ENCODE assay signal across 12 mouse cellular contexts in the genomic region with DNA sequence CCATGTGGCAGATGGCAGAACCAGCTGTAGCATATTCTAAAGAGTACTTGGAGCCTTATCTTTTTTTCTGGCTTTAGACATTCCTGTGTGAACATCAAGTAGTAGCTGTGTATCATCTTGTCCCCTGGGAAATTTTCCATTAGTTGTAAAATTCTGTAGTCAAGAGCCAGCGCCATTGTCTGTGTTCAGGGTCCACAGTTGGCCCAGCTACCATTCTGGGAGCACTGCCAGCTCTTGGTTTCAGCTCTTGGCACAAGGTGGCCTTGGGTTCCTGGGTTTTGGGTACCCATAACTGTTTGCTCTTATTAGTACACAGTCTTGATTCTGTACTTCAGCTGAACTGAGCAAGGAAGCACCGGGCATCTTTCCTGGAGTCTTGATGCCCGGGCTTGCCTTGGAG.
DNase-seq lines count a peak whose midpoint lies in the region; ATAC-seq and TF ChIP-seq lines count a peak whose summit lies in the region.
"Had no signal": no experiment of that assay in that cellular context is flagged by ENCODE, and none has a peak within 500 bp of the region (broad histone marks: within the 10 kb centered on the region; RNA-seq: fewer than 3 reads in every experiment).

No protein-coding gene starts in this region.

- DNase-seq in forebrain, postnatal 0 days = peak; percentile 65
- DNase-seq in forebrain, embryonic 11.5 days (ENCODE audit: low spot score) = no peak
- DNase-seq in midbrain, embryonic 14.5 days = peak; percentile 47
- DNase-seq in midbrain, embryonic 11.5 days (ENCODE audit: low spot score, missing footprints) = no peak
- peak; percentile 72 for DNase-seq in cerebellum, adult 9-10 months
- DNase-seq in right cerebral cortex, postnatal 14 days = peak; percentile 38
- DNase-seq in liver = no peak
- DNase-seq in heart, embryonic 10.5 days (ENCODE audit: low spot score) = no peak
- DNase-seq: liver, embryonic 13.5 days had no signal

- no peak overlapping the region for H3K4me3 ChIP-seq in forebrain, postnatal 0 days (ENCODE audit: low read depth, low read length)
- no peak overlapping the region for H3K4me3 ChIP-seq in forebrain, embryonic 11.5 days (ENCODE audit: low read depth, low read length)
- no peak overlapping the region for H3K4me3 ChIP-seq in midbrain, embryonic 14.5 days (replicated peaks; ENCODE audit: low read depth, low read length)
- no peak overlapping the region for H3K4me3 ChIP-seq in midbrain, embryonic 11.5 days (ENCODE audit: low read depth, low read length)
- no peak overlapping the region for H3K4me3 ChIP-seq in heart, embryonic 10.5 days
- H3K4me3 ChIP-seq: heart, embryonic 13.5 days; liver, embryonic 13.5 days; midbrain, embryonic 12.5 days had no signal

- no peaks in the 10 kb centered on the region for H3K27me3 ChIP-seq in forebrain, postnatal 0 days (ENCODE audit: insufficient read depth, low read length)
- H3K27me3 ChIP-seq in forebrain, embryonic 11.5 days (ENCODE audit: control insufficient read depth, insufficient read depth, low read length) = no peaks in the 10 kb centered on the region
- H3K27me3 ChIP-seq in midbrain, embryonic 14.5 days (ENCODE audit: control insufficient read depth, insufficient read depth, low read length) = no peaks in the 10 kb centered on the region
- no peaks in the 10 kb centered on the region for H3K27me3 ChIP-seq in midbrain, embryonic 11.5 days (ENCODE audit: control insufficient read depth, insufficient read depth, low read length)
- no peaks in the 10 kb centered on the region for H3K27me3 ChIP-seq in heart, embryonic 10.5 days (ENCODE audit: insufficient read depth, poor library complexity, severe bottlenecking)
- H3K27me3 ChIP-seq: heart, embryonic 13.5 days; liver, embryonic 13.5 days had no signal

- WGBS in forebrain, postnatal 0 days = 61% methylated on average over 3 of the region's 3 CpGs
- 93% methylated on average over 3 of the region's 3 CpGs for whole genome bisulfite sequencing in forebrain, embryonic 11.5 days
- WGBS in midbrain, embryonic 14.5 days = 89% methylated on average over 3 of the region's 3 CpGs
- 88% methylated on average over 3 of the region's 3 CpGs for WGBS in midbrain, embryonic 11.5 days
- WGBS in heart, embryonic 10.5 days = 90% methylated on average over 3 of the region's 3 CpGs

- no peak overlapping the region for H3K4me2 ChIP-seq in forebrain, postnatal 0 days (ENCODE audit: low read depth)
- H3K4me2 ChIP-seq in forebrain, embryonic 11.5 days (ENCODE audit: low read depth, low read length, severe bottlenecking) = no peak overlapping the region
- no peak overlapping the region for H3K4me2 ChIP-seq in midbrain, embryonic 14.5 days (ENCODE audit: low read length)
- H3K4me2 ChIP-seq in midbrain, embryonic 11.5 days = no peak overlapping the region
- H3K4me2 ChIP-seq: heart, embryonic 13.5 days; liver, embryonic 13.5 days; midbrain, embryonic 12.5 days had no signal

- H3K9ac ChIP-seq in forebrain, postnatal 0 days = no peak overlapping the region
- H3K9ac ChIP-seq in forebrain, embryonic 11.5 days (ENCODE audit: low read length) = no peak overlapping the region
- H3K9ac ChIP-seq in midbrain, embryonic 14.5 days (replicated peaks; ENCODE audit: low read length) = no peak overlapping the region
- H3K9ac ChIP-seq in midbrain, embryonic 11.5 days (ENCODE audit: low read length) = no peak overlapping the region
- H3K9ac ChIP-seq: heart, embryonic 13.5 days; liver, embryonic 13.5 days; midbrain, embryonic 12.5 days had no signal

- H3K4me1 ChIP-seq in forebrain, postnatal 0 days (ENCODE audit: insufficient read depth) = no peaks in the 10 kb centered on the region
- H3K4me1 ChIP-seq in forebrain, embryonic 11.5 days (replicated peaks; ENCODE audit: control insufficient read depth, insufficient read depth, low read length) = no peaks in the 10 kb centered on the region
- H3K4me1 ChIP-seq in midbrain, embryonic 14.5 days (ENCODE audit: control insufficient read depth, insufficient read depth, low read length) = no peaks in the 10 kb centered on the region
- no peaks in the 10 kb centered on the region for H3K4me1 ChIP-seq in midbrain, embryonic 11.5 days (ENCODE audit: control insufficient read depth, insufficient read depth, low read length)
- 0 out of 2 replicates have a peak, but pooled peaks cover 3% of the 10 kb centered on the region for H3K4me1 ChIP-seq in heart, embryonic 10.5 days
- H3K4me1 ChIP-seq: liver, embryonic 13.5 days; midbrain, embryonic 12.5 days had no signal

- H3K9me3 ChIP-seq in forebrain, postnatal 0 days (ENCODE audit: low read length) = no peaks in the 10 kb centered on the region
- H3K9me3 ChIP-seq in forebrain, embryonic 11.5 days (ENCODE audit: control insufficient read depth, low read length) = no peaks in the 10 kb centered on the region
- H3K9me3 ChIP-seq in midbrain, embryonic 14.5 days (ENCODE audit: control insufficient read depth, low read length) = no peaks in the 10 kb centered on the region
- H3K9me3 ChIP-seq in midbrain, embryonic 11.5 days (ENCODE audit: control insufficient read depth, low read length) = no peaks in the 10 kb centered on the region
- no peaks in the 10 kb centered on the region for H3K9me3 ChIP-seq in heart, embryonic 10.5 days
- H3K9me3 ChIP-seq: heart, embryonic 13.5 days; liver, embryonic 13.5 days; midbrain, embryonic 12.5 days had no signal

- peak; percentile 23; the same call in 1 of the 2 replicates for ATAC-seq in forebrain, postnatal 0 days
- no peak for ATAC-seq in forebrain, embryonic 11.5 days (replicated peaks; ENCODE audit: low FRiP score)
- ATAC-seq in midbrain, embryonic 14.5 days (ENCODE audit: low FRiP score, low TSS enrichment) = no peak
- ATAC-seq in midbrain, embryonic 11.5 days (ENCODE audit: low FRiP score) = no peak

- H3K27ac ChIP-seq in forebrain, postnatal 0 days (ENCODE audit: low read depth, low read length) = no peak overlapping the region
- H3K27ac ChIP-seq in forebrain, embryonic 11.5 days (ENCODE audit: low read depth, low read length) = no peak overlapping the region
- H3K27ac ChIP-seq in midbrain, embryonic 14.5 days (replicated peaks; ENCODE audit: low read depth, low read length) = no peak overlapping the region
- no peak overlapping the region for H3K27ac ChIP-seq in midbrain, embryonic 11.5 days (ENCODE audit: low read depth, low read length)
- no peak overlapping the region for H3K27ac ChIP-seq in heart, embryonic 10.5 days
- H3K27ac ChIP-seq: heart, embryonic 13.5 days; kidney, postnatal 0 days; liver, embryonic 13.5 days; midbrain, embryonic 12.5 days had no signal

- no peaks in the 10 kb centered on the region for H3K36me3 ChIP-seq in forebrain, postnatal 0 days (ENCODE audit: insufficient read depth)
- no peaks in the 10 kb centered on the region for H3K36me3 ChIP-seq in forebrain, embryonic 11.5 days (ENCODE audit: control insufficient read depth, insufficient read depth, low read length)
- no peaks in the 10 kb centered on the region for H3K36me3 ChIP-seq in midbrain, embryonic 14.5 days (ENCODE audit: control insufficient read depth, insufficient read depth, low read length)
- H3K36me3 ChIP-seq in midbrain, embryonic 11.5 days (ENCODE audit: control insufficient read depth, insufficient read depth, low read length) = no peaks in the 10 kb centered on the region
- H3K36me3 ChIP-seq in heart, embryonic 10.5 days = peaks cover under 1% of the 10 kb centered on the region; the same call in 1 of the 2 replicates
- H3K36me3 ChIP-seq: midbrain, embryonic 12.5 days had no signal

- no peak for TF ChIP-seq CTCF in forebrain, postnatal 0 days (IDR thresholded peaks at IDR 0.05; ENCODE audit: low read depth)

Comparison
In these comparisons a context has a peak if more than half of its experiments do, and no peak if none do; other contexts are left out.
1. DNase-seq: peak in forebrain, postnatal 0 days (single experiment), midbrain, embryonic 14.5 days (single experiment), cerebellum, adult 9-10 months (single experiment) and right cerebral cortex, postnatal 14 days (single experiment); none in forebrain, embryonic 11.5 days (single experiment), midbrain, embryonic 11.5 days (single experiment), liver (single experiment) and heart, embryonic 10.5 days (single experiment).